Mouse (Mus musculus): ENCODE measurements around the gene Atp6v1c2. TPM values are rescaled to one million over a fixed set of nuclear protein-coding genes. Genes with fewer than 3 reads are reported as not detected.

The Atp6v1c2 gene
- polyA plus RNA-seq (2017; shearing (Covaris generic)): 0.23 TPM

DNA sequence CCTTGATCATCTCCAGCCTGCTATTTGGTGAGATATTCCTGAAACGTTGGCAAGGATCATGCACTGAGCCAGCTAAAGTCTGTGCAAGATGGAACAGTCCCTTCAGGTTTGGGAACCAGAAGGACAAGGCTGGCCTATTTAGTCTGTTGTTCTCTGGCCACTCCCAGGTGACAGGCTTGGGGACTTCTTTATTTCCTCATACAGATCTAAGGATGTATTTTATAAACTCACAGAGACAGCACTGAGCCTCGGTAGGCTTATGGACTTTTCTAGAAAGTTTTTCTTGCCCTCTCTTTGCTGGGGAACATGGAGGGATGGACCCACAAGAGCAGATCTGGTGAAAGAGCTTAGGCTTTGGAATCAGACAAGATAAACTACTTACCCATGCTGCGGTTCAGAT lies at the start of gene Atp6v1c2:
Gene Atp6v1c2, minus strand, starts transcription at position 101 of the 400 bp plus-strand sequence.

DNA sequence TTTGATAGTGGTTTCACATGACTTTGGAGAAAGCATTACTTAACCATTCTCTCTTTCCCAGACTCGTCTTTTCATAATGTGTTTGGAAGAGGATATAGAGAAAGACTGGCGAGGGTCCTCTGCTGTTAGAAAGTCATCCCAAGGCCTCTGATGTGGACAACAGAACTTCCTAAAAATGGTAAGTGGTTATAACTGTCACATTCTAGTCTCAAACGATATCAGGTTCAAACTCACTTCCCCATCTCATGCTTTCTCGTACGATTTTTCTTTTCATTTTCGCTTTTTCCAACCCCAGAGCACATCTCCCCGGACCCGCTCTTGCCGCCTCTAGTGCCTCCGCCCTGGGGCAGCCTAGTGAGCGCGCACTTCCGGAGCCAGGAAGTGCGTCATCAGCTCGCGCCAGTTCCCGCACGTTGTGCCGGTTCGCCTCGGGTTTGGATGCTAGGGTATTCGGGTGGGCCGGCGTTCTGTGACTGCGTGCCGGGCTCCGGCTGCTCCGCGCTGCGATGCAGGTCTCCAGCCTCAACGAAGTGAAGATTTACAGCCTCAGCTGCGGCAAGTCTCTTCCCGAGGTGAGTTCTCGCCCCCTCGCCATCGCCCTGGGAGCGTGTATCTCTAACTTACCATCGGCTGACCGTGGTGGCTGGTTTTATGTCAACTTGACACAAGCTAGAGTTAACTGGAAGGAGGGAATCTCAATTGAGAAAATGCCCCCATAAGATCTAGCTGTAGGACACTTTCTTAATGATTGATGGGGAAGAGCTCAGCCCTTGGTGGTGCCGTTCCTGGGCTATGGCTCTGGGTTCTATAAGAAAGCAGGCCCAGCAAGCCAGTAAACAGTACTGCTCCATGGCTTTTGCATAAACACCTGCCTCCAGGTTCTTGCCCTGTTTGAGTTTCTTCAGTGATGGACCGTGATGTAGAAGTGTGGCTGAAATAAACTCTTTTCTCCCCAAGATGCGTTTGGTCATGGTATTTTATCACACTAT lies 19.2 kb upstream of the Atp6v1c2 start, which contains the start of gene Nol10:
Gene Nol10, plus strand, starts transcription at position 411 of the 989 bp plus-strand sequence.

DNA sequence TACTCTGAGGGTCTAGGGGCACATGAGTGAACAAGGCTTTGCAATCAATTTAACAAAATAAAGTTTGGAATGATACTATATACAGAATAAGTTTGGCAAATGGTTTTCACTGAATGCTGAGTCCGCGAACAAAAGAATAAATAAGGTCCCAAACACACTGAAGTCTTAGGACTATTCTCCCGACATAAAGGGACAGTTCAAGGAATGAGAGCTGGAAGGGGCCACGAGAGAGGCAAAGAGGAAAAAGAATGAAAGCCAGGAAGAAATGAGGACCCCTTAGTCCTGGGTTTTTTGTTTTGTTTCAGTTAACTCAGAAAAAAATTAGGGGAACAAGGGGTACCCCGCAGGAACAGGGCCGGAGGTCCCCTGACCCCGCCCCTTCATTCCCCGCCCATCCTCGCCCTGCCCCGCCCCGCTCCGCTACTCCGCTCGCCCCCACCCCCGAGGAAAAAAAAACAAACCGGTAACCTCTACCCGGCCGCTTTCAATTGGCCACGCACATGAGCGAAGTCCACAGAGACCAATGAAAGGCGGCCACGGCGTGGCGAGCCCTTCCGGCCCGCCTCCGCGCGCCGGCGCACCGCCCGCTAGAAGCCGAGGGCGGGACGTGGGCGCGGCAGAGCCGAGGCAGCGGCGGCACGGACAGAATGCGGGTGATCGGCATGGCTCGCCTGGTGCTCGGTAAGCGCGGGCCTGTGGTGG lies 63.0 kb downstream of the Atp6v1c2 start, which contains the start of gene Pdia6:
Gene Pdia6, plus strand, starts transcription at position 575 of the 702 bp plus-strand sequence.

Other genes with a start within 250 kb of the Atp6v1c2 start
- gene Kcnf1, start 152.5 kb downstream of the Atp6v1c2 start, polyA plus RNA-seq (2017; shearing (Covaris generic)): 0.07 TPM
- 205 TPM for gene Pdia6, start 62.8 kb downstream of the Atp6v1c2 start, polyA plus RNA-seq (2017; shearing (Covaris generic))
- gene Nol10, start 19.1 kb upstream of the Atp6v1c2 start, polyA plus RNA-seq (2017; shearing (Covaris generic)): 31.5 TPM
- 19.8 TPM for gene Odc1, start 215.4 kb upstream of the Atp6v1c2 start, polyA plus RNA-seq (2017; shearing (Covaris generic))